Mouse (Mus musculus) neural tube, embryonic 12.5 days (tissue): ENCODE data around the gene Brpf1. TPM values are rescaled to one million over a fixed set of nuclear protein-coding genes. Genes with fewer than 3 reads are reported as not detected.

ENCODE experiments used
- ATAC-seq: fragments of 200-750 bp; cut with Nextera tagmentation; 2 replicates; pipeline ENCODE4 v1.8.0; 2017; ENCODE audit warnings: low read depth, mild to moderate bottlenecking, moderate TSS enrichment, moderate library complexity; ENCODE audit not compliant: low FRiP score
- H3K27ac ChIP-seq: fragments of 300-500 bp; sonication (generic); 2 replicates; pipeline ENCODE4 v1.5.1; 2016
- H3K27me3 ChIP-seq: fragments of 300-500 bp; sonication (generic); replicated peaks from 2 replicates; pipeline ENCODE4 v1.6.1; 2016; ENCODE audit warnings: mild to moderate bottlenecking
- H3K36me3 ChIP-seq: fragments of 300-500 bp; sonication (generic); 2 replicates; pipeline ENCODE4 v1.6.1; 2016; ENCODE audit warnings: mild to moderate bottlenecking
- H3K4me1 ChIP-seq: fragments of 300-500 bp; sonication (generic); 2 replicates; pipeline ENCODE4 v1.6.1; 2016
- H3K4me2 ChIP-seq: fragments of 300-500 bp; sonication (generic); replicated peaks from 2 replicates; pipeline ENCODE4 v1.6.1; 2016; ENCODE audit warnings: mild to moderate bottlenecking
- H3K4me3 ChIP-seq: fragments of 300-500 bp; sonication (generic); 2 replicates; pipeline ENCODE4 v1.5.1; 2016
- H3K9ac ChIP-seq: fragments of 300-500 bp; sonication (generic); 2 replicates; pipeline ENCODE4 v1.6.1; 2016; ENCODE audit warnings: mild to moderate bottlenecking
- H3K9me3 ChIP-seq: fragments of 300-500 bp; sonication (generic); 2 replicates; pipeline ENCODE4 v1.6.1; 2016; ENCODE audit warnings: mild to moderate bottlenecking
- WGBS: fragments of 180-500 bp; shearing (Covaris S2); methylation state at CpG from one replicate; pipeline ENCODE4 v1.1.7; 2016; 5-methylcytosine and 5-hydroxymethylcytosine counted together
- polyA plus RNA-seq: library from polyadenylated mRNA; unstranded; fragments of >200 nt; fragmentation: Nextera tagmentation; extraction: Ambion mirVana; gene quantifications from 2 replicates; pipeline ENCODE4 v1.2.1, GENCODE M21; 2016

The Brpf1 gene
- polyA plus RNA-seq, 1 experiment from 2014 or later, result 29.9 TPM

- Histone ChIP-seq H3K9ac (no peak overlapping the region), H3K4me3 (no peak overlapping the region), H3K27ac (no peak overlapping the region), H3K9me3 (no peaks in the 10 kb centered on the region), H3K36me3 (peaks cover 3% of the 10 kb centered on the region; the same call in 1 of the 2 replicates), H3K4me2 (no peak overlapping the region), H3K4me1 (peaks cover 11% of the 10 kb centered on the region), H3K27me3 (peaks cover 46% of the 10 kb centered on the region)
- ATAC-seq, result no peak
- 80% methylated on average over 3 of the region's 3 CpGs for WGBS
Observed at GRCm38 (mm10) chr6:113284931-113285330, 22.0 kb upstream of the Brpf1 start.

GRCm38 (mm10) chr6:113286316-113286715 is 20.6 kb upstream of the Brpf1 start:
- no peak overlapping the region for H3K9ac ChIP-seq
- WGBS, result 64% methylated on average over 1 of the region's 1 CpGs
- ATAC-seq, result no peak
- no peaks in the 10 kb centered on the region for H3K9me3 ChIP-seq
- H3K27ac ChIP-seq, result no peak overlapping the region
- H3K4me1 ChIP-seq, result peaks cover 11% of the 10 kb centered on the region
- H3K4me2 ChIP-seq, result no peak overlapping the region
- H3K4me3 ChIP-seq, result no peak overlapping the region
- H3K27me3 ChIP-seq, result peaks cover 40% of the 10 kb centered on the region
- H3K36me3 ChIP-seq, result no peaks in the 10 kb centered on the region

- peaks cover 32% of the 10 kb centered on the region for H3K27me3 ChIP-seq
- H3K27ac ChIP-seq, result no peak overlapping the region
- WGBS, result 72% methylated on average over 4 of the region's 4 CpGs
Observed at GRCm38 (mm10) chr6:113287236-113287635, 19.7 kb upstream of the Brpf1 start.

GRCm38 (mm10) chr6:113289346-113289745 is 17.6 kb upstream of the Brpf1 start:
- Histone ChIP-seq H3K36me3 (no peaks in the 10 kb centered on the region), H3K27me3 (peaks cover 10% of the 10 kb centered on the region), H3K27ac (no peak overlapping the region), H3K4me1 (no peaks in the 10 kb centered on the region), H3K4me2 (no peak overlapping the region), H3K4me3 (no peak overlapping the region), H3K9me3 (no peaks in the 10 kb centered on the region), H3K9ac (no peak overlapping the region)
- ATAC-seq, result no peak
- WGBS, result 90% methylated on average over 15 of the region's 15 CpGs

More at GRCm38 (mm10) chr6:113287236-113287635, 19.7 kb upstream of the Brpf1 start:
- Histone ChIP-seq H3K36me3 (no peaks in the 10 kb centered on the region), H3K9ac (no peak overlapping the region), H3K4me2 (no peak overlapping the region), H3K4me3 (no peak overlapping the region), H3K4me1 (peaks cover 8% of the 10 kb centered on the region), H3K9me3 (no peaks in the 10 kb centered on the region)
- ATAC-seq, result no peak

GRCm38 (mm10) chr6:113290346-113290745 is 16.6 kb upstream of the Brpf1 start:
- no peak overlapping the region for H3K9ac ChIP-seq
- 0 out of 2 replicates have a peak, but pooled peaks cover under 1% of the 10 kb centered on the region for H3K27me3 ChIP-seq
- no peak overlapping the region for H3K27ac ChIP-seq
- ATAC-seq, result no peak
- no peaks in the 10 kb centered on the region for H3K9me3 ChIP-seq
- no peaks in the 10 kb centered on the region for H3K4me1 ChIP-seq
- WGBS, result 68% methylated on average over 6 of the region's 6 CpGs
- H3K4me2 ChIP-seq, result no peak overlapping the region
- H3K36me3 ChIP-seq, result no peaks in the 10 kb centered on the region
- H3K4me3 ChIP-seq, result no peak overlapping the region

- no peaks in the 10 kb centered on the region for H3K9me3 ChIP-seq
- H3K36me3 ChIP-seq, result no peaks in the 10 kb centered on the region
- no peaks in the 10 kb centered on the region for H3K4me1 ChIP-seq
- H3K4me2 ChIP-seq, result no peak overlapping the region
- H3K9ac ChIP-seq, result no peak overlapping the region
- no peak overlapping the region for H3K27ac ChIP-seq
- H3K27me3 ChIP-seq, result no peaks in the 10 kb centered on the region
- WGBS, result 76% methylated on average over 5 of the region's 5 CpGs
- ATAC-seq, result no peak
- no peak overlapping the region for H3K4me3 ChIP-seq
Observed at GRCm38 (mm10) chr6:113292938-113293337, 14.0 kb upstream of the Brpf1 start.

- Histone ChIP-seq H3K9me3 (no peaks in the 10 kb centered on the region), H3K4me3 (no peak overlapping the region), H3K4me2 (no peak overlapping the region), H3K4me1 (no peaks in the 10 kb centered on the region), H3K27ac (no peak overlapping the region), H3K27me3 (no peaks in the 10 kb centered on the region), H3K9ac (no peak overlapping the region), H3K36me3 (no peaks in the 10 kb centered on the region)
- ATAC-seq, result no peak
- WGBS, result 83% methylated on average over 2 of the region's 2 CpGs
Observed at GRCm38 (mm10) chr6:113296046-113296445, 10.9 kb upstream of the Brpf1 start.

GRCm38 (mm10) chr6:113296639-113297038 is 10.3 kb upstream of the Brpf1 start:
- Histone ChIP-seq H3K27ac (no peak overlapping the region), H3K27me3 (no peaks in the 10 kb centered on the region), H3K4me1 (no peaks in the 10 kb centered on the region), H3K36me3 (no peaks in the 10 kb centered on the region), H3K9ac (no peak overlapping the region), H3K4me3 (no peak overlapping the region), H3K9me3 (no peaks in the 10 kb centered on the region), H3K4me2 (no peak overlapping the region)
- WGBS, result 76% methylated on average over 4 of the region's 4 CpGs
- ATAC-seq, result no peak

GRCm38 (mm10) chr6:113301350-113301749 is 5.6 kb upstream of the Brpf1 start:
- H3K4me2 ChIP-seq, result no peak overlapping the region

GRCm38 (mm10) chr6:113302258-113302657 is 4.7 kb upstream of the Brpf1 start:
- 30% methylated on average over 3 of the region's 3 CpGs for WGBS
- Histone ChIP-seq H3K27me3 (no peaks in the 10 kb centered on the region), H3K36me3 (no peaks in the 10 kb centered on the region)

More at GRCm38 (mm10) chr6:113301350-113301749, 5.6 kb upstream of the Brpf1 start:
- Histone ChIP-seq H3K27ac (no peak overlapping the region), H3K27me3 (no peaks in the 10 kb centered on the region), H3K9ac (no peak overlapping the region), H3K9me3 (no peaks in the 10 kb centered on the region), H3K36me3 (no peaks in the 10 kb centered on the region), H3K4me3 (no peak overlapping the region), H3K4me1 (peaks cover 4% of the 10 kb centered on the region; the same call in 1 of the 2 replicates)
- WGBS, result 84% methylated on average over 5 of the region's 5 CpGs
- ATAC-seq, result no peak

GRCm38 (mm10) chr6:113306322-113306985 is 483 bp upstream of the Brpf1 start:
- peak overlapping the region; percentile 96 for H3K9ac ChIP-seq
- peak overlapping the region; percentile 98 for H3K27ac ChIP-seq
- no peaks in the 10 kb centered on the region for H3K27me3 ChIP-seq
- H3K9me3 ChIP-seq, result no peaks in the 10 kb centered on the region
- H3K4me3 ChIP-seq, result peak overlapping the region; percentile 95
- peak overlapping the region; percentile 99 for H3K4me2 ChIP-seq
- peaks cover 16% of the 10 kb centered on the region for H3K4me1 ChIP-seq
- under 1% methylated on average over 50 of the region's 50 CpGs for WGBS
- peaks cover 15% of the 10 kb centered on the region for H3K36me3 ChIP-seq
- peak; percentile 98 for ATAC-seq

More at GRCm38 (mm10) chr6:113302258-113302657, 4.7 kb upstream of the Brpf1 start:
- Histone ChIP-seq H3K9ac (no peak overlapping the region), H3K4me3 (no peak overlapping the region), H3K9me3 (no peaks in the 10 kb centered on the region), H3K4me2 (no peak overlapping the region), H3K4me1 (peaks cover 4% of the 10 kb centered on the region; the same call in 1 of the 2 replicates), H3K27ac (no peak overlapping the region)
- ATAC-seq, result no peak

GRCm38 (mm10) chr6:113307481-113308121 is 664 bp downstream of the Brpf1 start:
- under 1% methylated on average over 34 of the region's 34 CpGs for WGBS
- Histone ChIP-seq H3K4me3 (peak overlapping the region; percentile 95), H3K36me3 (peaks cover 18% of the 10 kb centered on the region), H3K4me1 (peaks cover 16% of the 10 kb centered on the region), H3K9ac (peak overlapping the region; percentile 96), H3K4me2 (peak overlapping the region; percentile 99), H3K9me3 (no peaks in the 10 kb centered on the region), H3K27ac (peak overlapping the region; percentile 98), H3K27me3 (no peaks in the 10 kb centered on the region)
- peak; percentile 3; the same call in 1 of the 2 replicates for ATAC-seq
